Mouse (Mus musculus) erythroblast, embryonic 14.5 days (primary cell): ENCODE measurements around the gene Krt80. TPM values are rescaled to one million over a fixed set of nuclear protein-coding genes. Genes with fewer than 3 reads are reported as not detected.

ENCODE experiments used
- H3K27me3 ChIP-seq: 2 replicates; pipeline ENCODE4 v1.6.1; 2012; ENCODE audit warnings: inconsistent platforms; ENCODE audit not compliant: control insufficient read depth
- H3K36me3 ChIP-seq: 2 replicates; pipeline ENCODE4 v1.6.1; 2012; ENCODE audit warnings: mild to moderate bottlenecking, inconsistent platforms; ENCODE audit not compliant: control insufficient read depth
- H3K4me1 ChIP-seq: 2 replicates; pipeline ENCODE4 v1.6.1; 2012; ENCODE audit warnings: inconsistent platforms; ENCODE audit not compliant: control insufficient read depth
- H3K4me3 ChIP-seq: replicated peaks from 2 replicates; pipeline ENCODE3; 2012; ENCODE audit warnings: moderate library complexity, mild to moderate bottlenecking, inconsistent platforms
- H3K9me3 ChIP-seq: 2 replicates; pipeline ENCODE4 v1.6.1; 2012; ENCODE audit warnings: low read length, inconsistent platforms, mixed read lengths; ENCODE audit not compliant: control insufficient read depth
- GATA1 ChIP-seq: IDR thresholded peaks from 2 replicates; pipeline ENCODE4 v1.6.1; 2012; ENCODE audit warnings: low read length, inconsistent platforms, mixed read lengths
- TAL1 ChIP-seq: IDR thresholded peaks from 3 replicates; pipeline ENCODE4 v1.6.1; 2012; ENCODE audit warnings: low read length, inconsistent platforms, mixed read lengths
- polyA plus RNA-seq: library from polyadenylated mRNA; stranded (reverse); fragments of >175 nt; gene quantifications from 2 replicates; pipeline ENCODE4 v1.2.3, GENCODE M21; 2012

Krt80 gene
- polyA plus RNA-seq, 1 experiment = not detected

GRCm38 (mm10) chr15:101378646-101379045, 8.7 kb upstream of the Krt80 start:
- H3K4me3 ChIP-seq = no peak overlapping the region
- H3K27me3 ChIP-seq = no peaks in the 10 kb centered on the region; the same call in 1 of the 2 replicates
- no peaks in the 10 kb centered on the region for H3K36me3 ChIP-seq
- H3K4me1 ChIP-seq = no peaks in the 10 kb centered on the region
- no peaks in the 10 kb centered on the region for H3K9me3 ChIP-seq
- no peak for TF ChIP-seq GATA1
- no peak for TF ChIP-seq TAL1

- Histone ChIP-seq H3K27me3 (no peaks in the 10 kb centered on the region; the same call in 1 of the 2 replicates), H3K36me3 (no peaks in the 10 kb centered on the region), H3K4me1 (no peaks in the 10 kb centered on the region), H3K9me3 (no peaks in the 10 kb centered on the region), H3K4me3 (no peak overlapping the region)
- TF ChIP-seq GATA1 (no peak), TAL1 (no peak)
These were observed 6.8 kb upstream of the Krt80 start for GRCm38 (mm10) chr15:101376776-101377061.

GRCm38 (mm10) chr15:101375956-101376775, 6.2 kb upstream of the Krt80 start:
- Histone ChIP-seq H3K4me3 (no peak overlapping the region), H3K4me1 (no peaks in the 10 kb centered on the region), H3K36me3 (no peaks in the 10 kb centered on the region), H3K9me3 (no peaks in the 10 kb centered on the region), H3K27me3 (no peaks in the 10 kb centered on the region; the same call in 1 of the 2 replicates)
- TF ChIP-seq GATA1 (no peak), TAL1 (no peak)

GRCm38 (mm10) chr15:101374879-101375278, 4.9 kb upstream of the Krt80 start:
- no peaks in the 10 kb centered on the region for H3K9me3 ChIP-seq
- no peaks in the 10 kb centered on the region; the same call in 1 of the 2 replicates for H3K27me3 ChIP-seq
- no peak for TF ChIP-seq TAL1
- no peak for TF ChIP-seq GATA1
- H3K4me1 ChIP-seq = no peaks in the 10 kb centered on the region
- no peak overlapping the region for H3K4me3 ChIP-seq
- no peaks in the 10 kb centered on the region for H3K36me3 ChIP-seq

GRCm38 (mm10) chr15:101373286-101373898, 3.4 kb upstream of the Krt80 start:
- H3K4me1 ChIP-seq = no peaks in the 10 kb centered on the region

GRCm38 (mm10) chr15:101372131-101372977, 2.4 kb upstream of the Krt80 start:
- Histone ChIP-seq H3K27me3 (no peaks in the 10 kb centered on the region; the same call in 1 of the 2 replicates), H3K36me3 (no peaks in the 10 kb centered on the region), H3K4me3 (no peak overlapping the region), H3K4me1 (no peaks in the 10 kb centered on the region), H3K9me3 (no peaks in the 10 kb centered on the region)
- TF ChIP-seq GATA1 (no peak), TAL1 (no peak)

More at GRCm38 (mm10) chr15:101373286-101373898, 3.4 kb upstream of the Krt80 start:
- no peaks in the 10 kb centered on the region for H3K36me3 ChIP-seq
- H3K4me3 ChIP-seq = no peak overlapping the region
- TF ChIP-seq TAL1 = no peak
- TF ChIP-seq GATA1 = no peak
- H3K27me3 ChIP-seq = no peaks in the 10 kb centered on the region; the same call in 1 of the 2 replicates
- H3K9me3 ChIP-seq = no peaks in the 10 kb centered on the region

- TF ChIP-seq GATA1 (no peak), TAL1 (no peak)
- H3K4me3 ChIP-seq = no peak overlapping the region
- H3K9me3 ChIP-seq = no peaks in the 10 kb centered on the region
- no peaks in the 10 kb centered on the region for H3K36me3 ChIP-seq
- H3K27me3 ChIP-seq = no peaks in the 10 kb centered on the region; the same call in none of the 2 replicates
- H3K4me1 ChIP-seq = no peaks in the 10 kb centered on the region
These were observed 1.4 kb upstream of the Krt80 start for GRCm38 (mm10) chr15:101371141-101371985.

- TF ChIP-seq TAL1 = no peak
- TF ChIP-seq GATA1 = no peak
- Histone ChIP-seq H3K4me3 (no peak overlapping the region), H3K27me3 (no peaks in the 10 kb centered on the region; the same call in 1 of the 2 replicates), H3K36me3 (no peaks in the 10 kb centered on the region), H3K4me1 (no peaks in the 10 kb centered on the region), H3K9me3 (no peaks in the 10 kb centered on the region)
These were observed 421 bp downstream of the Krt80 start for GRCm38 (mm10) chr15:101369382-101370100.
